Mouse (Mus musculus): Measurements from ENCODE around the gene 6430548M08Rik.

DNA sequence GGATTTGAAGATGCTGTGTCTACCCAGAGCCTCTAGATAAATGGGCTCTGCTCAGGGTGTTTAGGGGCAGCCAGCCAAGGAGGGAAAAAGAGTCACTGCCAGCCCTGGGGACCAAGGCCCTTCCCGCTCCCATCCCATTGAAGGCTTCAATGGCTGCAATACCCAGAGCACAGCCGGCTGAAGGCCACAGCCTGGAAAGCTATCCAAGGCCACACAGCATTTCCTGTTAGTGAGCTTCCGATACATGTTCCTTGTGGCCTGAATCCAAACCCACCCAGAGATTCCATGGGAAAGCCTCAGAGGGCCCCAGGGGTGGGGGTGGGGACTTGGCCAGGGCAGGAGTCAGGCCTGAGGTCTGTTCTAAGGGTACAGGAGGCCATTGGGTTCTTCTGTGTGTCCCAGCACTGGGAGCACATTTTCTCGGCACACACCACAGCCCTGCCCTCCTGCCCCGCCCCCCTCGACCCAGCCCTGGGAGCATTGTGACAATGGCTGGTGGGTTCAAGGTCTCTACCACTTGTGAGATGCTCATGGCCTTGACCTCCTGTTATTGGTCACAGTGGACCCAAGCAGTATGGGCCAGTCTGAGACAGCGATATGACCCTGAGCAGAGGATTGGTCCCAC lies 90.9 kb downstream of the 6430548M08Rik start:
- TF ChIP-seq CTCF (conservative IDR thresholded peaks at IDR 0.05; ENCODE audit: insufficient read depth, insufficient read length, low read depth, low read length) (no peak), POLR2A (IDR thresholded peaks at IDR 0.05; ENCODE audit: low read depth, low read length) (no peak)
